Mouse (Mus musculus): Measurements from ENCODE around the gene Lrp8.
A peak's percentile ranks its signal among the peaks of the same experiment; 100 is the strongest.

Gene Lrp8

GRCm38 (mm10) chr4:107802185-107802449 is at the start of gene Lrp8:
Gene Lrp8, plus strand, starts transcription at chr4:107802261.
- no peak for DNase-seq (ENCODE audit: low spot score)

- DNase-seq (ENCODE audit: low spot score), result no peak
Observed at GRCm38 (mm10) chr4:107756222-107756621, 45.8 kb upstream of the Lrp8 start.

DNA sequence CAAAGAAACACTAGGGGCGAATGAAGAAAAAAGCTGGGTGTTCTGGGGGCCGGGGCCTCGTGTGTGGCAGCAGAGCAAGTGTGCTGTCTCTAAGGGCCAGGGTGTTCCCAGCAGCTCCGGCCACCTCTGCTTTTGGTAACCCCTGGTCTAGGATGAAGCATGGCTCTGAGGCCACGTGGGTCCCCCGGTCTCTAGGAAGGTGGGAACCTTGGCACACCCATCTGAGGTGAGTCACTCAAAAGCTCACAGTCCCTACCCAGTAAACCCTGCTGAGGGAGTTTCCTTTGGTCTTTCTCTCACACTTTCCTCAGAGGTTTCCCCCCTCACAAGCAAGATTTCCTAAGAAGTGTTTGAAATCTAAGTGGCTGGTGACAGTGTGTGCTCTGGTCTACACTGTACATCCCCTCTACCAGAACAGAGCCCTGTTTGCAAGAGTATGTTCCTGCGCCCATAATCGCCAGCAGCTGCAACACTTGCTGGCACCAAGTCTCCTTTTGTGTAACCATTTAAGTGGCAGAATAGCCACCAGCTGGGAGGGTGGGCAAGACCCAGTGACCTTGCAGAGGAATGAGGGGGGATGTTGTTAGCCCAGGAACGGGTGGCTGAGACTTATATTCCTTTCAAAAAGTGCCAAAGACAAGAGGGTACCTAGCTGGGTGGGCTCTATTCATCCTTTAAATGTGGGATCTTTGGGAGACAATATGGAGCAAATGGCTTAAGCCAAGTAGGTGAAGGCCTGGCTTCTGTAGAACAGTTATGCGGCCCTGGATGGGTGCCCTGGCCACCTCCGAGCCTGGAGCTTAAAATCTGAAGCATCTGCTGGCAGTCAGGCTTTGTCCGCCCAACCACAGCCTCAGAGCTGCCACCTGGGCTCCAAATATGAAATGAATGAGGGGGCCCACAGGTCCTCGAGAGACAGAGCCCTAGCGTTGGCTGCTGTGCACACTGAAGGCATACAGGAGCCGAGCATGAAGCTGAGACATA is 44.3 kb upstream of the Lrp8 start:
- DNase-seq (ENCODE audit: low spot score), result no peak

GRCm38 (mm10) chr4:107758938-107759337 is 43.1 kb upstream of the Lrp8 start:
- no peak for DNase-seq (ENCODE audit: low spot score)

DNA sequence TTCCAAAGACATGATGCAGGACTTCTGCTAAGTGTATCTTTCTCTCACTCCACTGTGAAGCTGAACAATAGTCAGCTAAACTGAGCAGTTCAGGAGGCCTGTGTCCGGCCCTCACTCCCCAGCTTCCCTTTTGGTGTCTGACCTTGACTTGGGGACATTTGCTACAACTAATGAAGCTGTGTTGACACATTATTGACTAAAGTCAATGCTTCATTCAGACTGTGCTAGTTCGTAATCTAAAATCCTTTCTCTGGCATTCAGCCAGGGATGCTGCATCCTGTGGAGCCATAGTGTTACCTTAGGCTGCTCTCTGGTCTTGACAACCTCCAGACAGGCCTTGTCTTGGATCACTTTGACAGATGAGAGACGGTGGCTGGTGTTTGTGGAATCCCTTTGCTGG is 39.1 kb upstream of the Lrp8 start:
- DNase-seq (ENCODE audit: low spot score), result no peak

- no peak for DNase-seq (ENCODE audit: low spot score)
Observed at GRCm38 (mm10) chr4:107763598-107763997, 38.5 kb upstream of the Lrp8 start.

- DNase-seq (ENCODE audit: low spot score), result no peak
Observed at GRCm38 (mm10) chr4:107765196-107765813, 36.8 kb upstream of the Lrp8 start.

DNA sequence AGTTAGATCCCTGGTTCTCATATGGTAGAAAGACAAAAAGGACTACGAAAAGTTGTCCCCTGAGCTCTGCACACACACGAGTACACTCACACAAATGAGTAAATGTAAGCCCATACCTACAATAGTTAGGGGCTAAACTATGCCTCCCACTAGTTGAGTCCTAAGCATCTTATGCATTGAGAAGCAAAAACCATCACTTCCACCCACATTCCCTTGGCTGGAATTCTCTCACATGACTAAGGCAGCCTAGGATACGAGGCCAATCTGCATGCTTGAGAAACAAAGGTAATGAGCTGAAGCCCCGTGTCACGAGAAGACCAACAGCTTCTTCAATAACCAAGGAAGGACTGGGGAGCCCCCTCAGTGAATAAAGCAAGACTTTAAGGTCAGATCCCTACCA is 35.9 kb upstream of the Lrp8 start:
- no peak for DNase-seq (ENCODE audit: low spot score)

DNA sequence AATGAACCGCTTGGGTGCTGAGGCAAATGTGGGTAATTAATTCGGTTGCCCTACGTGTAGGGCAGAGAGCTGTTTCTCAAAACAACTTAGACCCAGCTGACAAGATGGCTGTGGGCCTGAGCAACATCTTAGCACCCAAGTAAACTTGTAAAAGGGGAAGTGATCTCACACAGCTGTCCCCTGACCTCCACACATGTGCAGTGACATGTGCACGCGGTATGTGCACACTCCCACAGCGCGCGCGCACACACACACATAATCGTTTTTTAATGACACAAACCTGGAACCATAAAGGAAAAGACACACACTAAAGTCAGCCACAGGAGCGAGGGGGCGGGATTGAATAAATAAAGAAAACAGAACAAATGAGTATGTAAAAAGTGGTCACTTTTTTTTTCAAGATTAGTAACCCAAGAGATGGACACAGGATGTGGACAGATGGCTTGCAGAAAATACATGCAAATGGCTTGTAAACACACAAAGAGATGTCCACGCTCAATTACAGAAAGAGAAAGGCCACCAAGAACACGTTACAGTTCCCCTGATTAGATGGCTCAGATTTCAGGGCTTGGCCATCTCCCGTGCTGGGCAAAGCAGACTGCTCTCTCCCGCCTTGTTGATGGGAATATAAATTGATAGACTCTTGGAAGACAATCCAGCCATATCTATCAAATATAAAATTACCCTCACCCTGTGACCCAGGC is 29.8 kb upstream of the Lrp8 start:
- DNase-seq (ENCODE audit: low spot score), result no peak

DNA sequence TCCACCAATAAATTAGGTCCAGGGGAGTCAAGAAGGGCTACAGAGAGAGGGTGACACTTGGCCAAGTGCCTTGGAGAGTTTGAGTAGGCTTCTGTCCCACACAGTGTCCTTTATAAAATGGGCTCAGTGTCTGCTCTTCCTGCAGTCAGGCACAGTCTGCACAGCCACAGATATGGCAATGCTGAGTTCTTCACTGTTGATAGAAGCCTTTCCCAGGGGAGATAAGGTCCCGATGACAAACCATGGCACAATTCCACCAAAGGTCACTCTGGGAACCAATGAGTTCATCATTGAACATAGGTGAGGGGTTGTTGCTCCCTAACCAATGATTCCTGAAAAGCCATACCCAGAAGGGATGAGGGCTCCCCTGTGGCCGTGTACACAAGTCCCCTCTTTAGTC is 27.2 kb upstream of the Lrp8 start:
- no peak for DNase-seq (ENCODE audit: low spot score)

GRCm38 (mm10) chr4:107775672-107776071 is 26.4 kb upstream of the Lrp8 start:
- no peak for DNase-seq (ENCODE audit: low spot score)

DNA sequence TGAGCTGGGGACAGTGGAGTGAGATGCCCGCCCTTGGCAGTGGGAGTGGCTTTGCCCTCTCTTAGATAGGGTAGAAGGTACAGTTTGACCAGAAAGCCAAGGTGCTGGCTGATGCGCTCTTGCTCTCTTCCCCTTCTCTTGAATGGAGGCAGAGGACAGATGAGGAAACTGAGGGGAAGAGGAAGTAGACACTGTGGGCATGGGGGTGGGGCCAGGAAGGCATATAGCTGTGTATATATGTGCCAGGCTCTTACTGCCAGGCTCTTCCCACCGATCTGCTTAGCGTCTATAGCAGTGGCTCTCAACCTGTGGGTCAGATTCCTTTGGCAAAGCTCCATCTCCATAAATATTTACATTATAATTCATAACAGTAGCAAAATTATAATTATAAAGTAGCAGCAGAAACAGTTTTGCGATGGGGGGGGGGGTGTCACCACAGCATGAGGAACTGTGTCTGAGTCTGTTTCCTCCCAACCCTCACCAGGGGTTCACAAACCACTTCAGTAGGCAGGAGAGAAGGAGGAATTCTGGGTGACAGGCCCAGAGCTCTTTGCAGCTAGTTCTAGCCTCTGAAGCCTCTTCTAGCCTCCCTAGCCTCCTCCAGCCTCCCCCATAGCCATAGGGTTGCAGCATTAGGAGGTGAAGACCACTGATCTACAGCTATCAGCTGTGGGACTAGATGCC is 24.9 kb upstream of the Lrp8 start:
- DNase-seq (ENCODE audit: low spot score), result no peak

- DNase-seq (ENCODE audit: low spot score), result no peak
Observed at GRCm38 (mm10) chr4:107783541-107783940, 18.5 kb upstream of the Lrp8 start.

DNA sequence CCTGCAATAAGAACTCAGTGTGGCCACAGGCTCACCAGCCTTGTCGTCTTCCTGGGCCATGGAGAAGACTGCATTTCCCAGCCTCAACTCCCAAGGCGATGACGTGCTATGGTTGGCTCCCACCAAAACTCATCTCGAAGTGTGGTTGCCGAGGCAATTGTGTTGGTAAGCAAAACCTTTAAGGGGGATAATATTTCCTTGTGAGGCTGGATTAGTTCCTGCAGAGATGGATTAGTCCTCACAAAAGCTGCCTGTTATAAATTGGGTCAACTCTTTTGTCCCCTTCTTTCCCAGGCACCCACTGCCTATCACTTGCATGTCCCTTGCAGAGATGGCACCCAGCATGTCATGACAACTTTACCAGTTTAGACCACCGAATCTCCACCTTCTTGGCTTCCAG is 13.2 kb upstream of the Lrp8 start:
- DNase-seq (ENCODE audit: low spot score), result no peak

GRCm38 (mm10) chr4:107800801-107801200 is 1.3 kb upstream of the Lrp8 start:
- no peak for DNase-seq (ENCODE audit: low spot score)

DNA sequence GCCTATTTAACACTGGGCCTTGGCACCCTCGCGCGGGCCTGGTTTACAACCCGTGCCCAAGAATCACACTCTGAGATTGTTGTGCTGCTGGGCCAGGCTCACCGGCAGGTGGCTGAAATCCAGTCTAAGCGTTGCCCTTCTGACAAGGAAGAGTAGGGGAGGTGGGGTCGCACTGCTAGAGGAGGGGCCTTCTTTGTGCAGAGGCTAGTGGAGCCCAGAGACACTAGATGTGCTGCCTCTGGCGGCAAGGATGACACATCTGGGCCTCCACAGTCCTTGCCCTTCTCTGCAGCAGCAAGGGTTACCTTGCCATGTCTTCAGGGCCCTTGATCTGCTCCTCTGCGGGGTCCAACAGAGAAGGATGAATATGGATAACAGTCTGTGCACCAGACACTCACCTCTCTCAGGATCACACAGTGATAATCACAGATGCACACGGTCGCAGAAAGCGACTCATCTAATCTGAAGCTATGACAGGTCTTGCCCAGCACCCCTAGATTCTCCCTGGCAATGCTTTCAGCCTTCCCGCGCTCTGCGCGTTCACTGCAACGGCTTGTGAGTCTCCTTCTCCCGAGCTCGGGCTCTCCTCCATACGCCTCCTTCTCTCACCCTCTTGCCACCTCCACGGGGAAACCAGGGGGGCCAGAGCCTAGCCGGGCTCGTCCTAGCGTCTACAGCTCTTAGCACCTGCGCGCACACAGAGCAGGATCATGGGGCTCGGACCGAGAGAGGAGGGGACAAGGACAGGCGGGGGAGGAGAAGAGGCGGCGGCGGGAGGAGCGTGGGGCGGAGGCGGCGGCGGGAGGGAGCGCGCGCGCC is 486 bp upstream of the Lrp8 start:
- DNase-seq (ENCODE audit: low spot score), result peak; percentile 72

DNA sequence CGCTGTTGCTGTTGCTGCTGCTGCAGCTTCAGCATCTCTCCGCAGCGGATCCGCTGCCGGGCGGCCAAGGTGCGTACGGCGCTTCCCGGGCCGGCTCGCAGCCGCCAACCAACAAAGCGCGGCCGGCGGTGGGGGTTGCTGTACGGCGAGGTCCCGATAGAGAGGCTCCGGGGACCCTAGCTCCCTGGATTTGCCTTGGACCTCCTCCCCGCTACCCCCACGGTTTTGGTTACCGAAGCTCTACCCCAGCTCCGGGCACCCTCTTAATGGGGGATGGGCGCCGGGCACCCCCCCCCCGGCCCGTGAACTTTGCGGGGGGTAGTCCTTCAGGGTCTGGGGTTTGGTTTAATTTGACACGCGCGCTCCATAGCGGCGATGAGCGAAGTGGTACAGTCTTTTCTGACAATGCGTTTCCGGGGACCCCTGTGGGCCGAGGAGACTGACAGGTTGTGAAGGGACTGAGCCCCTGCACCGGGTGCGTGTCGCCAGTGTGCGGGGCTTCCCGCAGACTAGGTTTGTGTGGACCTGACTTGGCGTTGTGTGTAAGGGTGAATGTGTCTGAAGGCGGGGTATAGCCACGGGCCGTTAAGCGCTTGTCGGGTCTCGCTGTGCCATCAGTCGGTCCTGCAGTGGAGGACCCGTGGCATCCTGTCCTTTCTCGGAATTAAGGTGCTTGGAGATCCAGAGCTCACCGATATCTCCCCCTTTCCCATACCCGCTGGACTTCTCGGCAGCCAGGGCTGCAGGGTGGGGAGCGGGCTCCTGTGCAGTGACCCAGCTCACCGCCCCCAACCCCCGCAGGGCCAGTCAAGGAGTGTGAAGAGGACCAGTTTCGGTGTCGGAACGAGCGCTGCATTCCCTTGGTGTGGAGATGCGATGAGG is 630 bp downstream of the Lrp8 start:
- no peak for DNase-seq (ENCODE audit: low spot score)

- DNase-seq (ENCODE audit: low spot score), result peak; percentile 75
Observed at GRCm38 (mm10) chr4:107803351-107804106, 1.5 kb downstream of the Lrp8 start.

GRCm38 (mm10) chr4:107805491-107805890 is 3.4 kb downstream of the Lrp8 start:
- no peak for DNase-seq (ENCODE audit: low spot score)

DNA sequence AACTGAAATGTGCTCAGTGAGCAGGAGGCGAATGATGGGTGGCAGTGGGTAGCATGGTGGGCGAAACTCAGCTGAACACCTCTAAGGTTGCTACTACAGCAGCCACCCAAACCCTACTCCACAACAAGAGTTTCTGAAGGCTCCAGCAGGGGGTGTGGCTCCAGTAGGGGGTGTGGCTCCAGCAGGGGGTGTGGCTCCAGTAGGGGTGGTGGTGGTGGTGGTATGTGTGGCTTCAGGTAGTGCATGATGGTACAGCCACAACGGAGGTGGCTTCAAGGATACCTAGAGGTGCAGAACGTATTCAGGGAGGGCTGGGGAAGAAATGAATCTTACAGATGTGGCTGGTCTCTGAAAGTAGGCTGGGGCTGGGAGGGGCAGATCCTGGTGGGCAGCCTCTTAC is 5.7 kb downstream of the Lrp8 start:
- no peak for DNase-seq (ENCODE audit: low spot score)

All from ovary, adult 18-20 months (tissue).